Mouse (Mus musculus) embryo, embryonic 10.5 days (tissue): Measurements from ENCODE around the gene Gjc1.

Source experiments
- DNase-seq: peaks from one replicate; pipeline ENCODE4 v3.0.0-alpha.2; 2015; ENCODE audit warnings: low spot score

Gjc1 gene

DNA sequence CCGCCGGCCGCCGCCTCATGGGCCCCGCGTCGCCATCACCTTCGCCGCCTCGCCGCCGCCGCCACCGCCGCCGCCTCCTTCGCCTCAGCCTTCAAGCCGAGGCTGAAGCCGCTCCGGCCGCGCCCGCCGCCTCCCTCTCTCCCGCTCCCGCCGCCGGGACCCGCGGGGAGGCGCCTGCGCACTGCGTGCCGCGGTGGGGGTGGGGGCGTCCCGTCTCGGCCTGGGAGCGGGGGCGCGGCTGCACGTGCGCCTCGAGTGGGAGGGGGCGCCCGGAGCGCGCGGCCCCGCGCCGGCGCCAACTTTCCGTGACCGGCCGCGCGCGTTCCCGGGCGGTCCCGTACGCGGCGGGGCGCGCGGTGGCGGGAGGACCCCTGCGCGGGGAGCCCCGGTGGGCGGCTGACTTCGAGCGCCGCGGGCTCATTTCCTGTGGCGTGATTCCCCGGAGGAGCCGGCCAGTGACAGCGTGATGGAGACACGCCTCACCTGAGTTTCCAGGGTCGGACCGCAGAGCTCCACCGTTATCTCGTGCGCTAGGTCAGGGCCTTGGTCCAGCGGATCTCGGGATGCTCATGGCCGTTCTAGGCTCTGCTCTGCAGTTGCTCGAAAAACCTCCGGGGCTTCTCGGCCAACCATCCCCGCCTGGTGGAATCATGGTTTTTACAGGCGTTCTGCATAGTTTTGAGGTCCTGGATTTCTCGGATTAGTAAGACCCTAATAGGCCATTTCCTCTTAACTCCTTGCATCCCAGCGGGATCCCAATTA is at the start of gene Gjc1:
TSS of gene Gjc1 (minus strand) at position 680 of the 762 bp plus-strand sequence.
- peak; percentile 85 for DNase-seq

DNA sequence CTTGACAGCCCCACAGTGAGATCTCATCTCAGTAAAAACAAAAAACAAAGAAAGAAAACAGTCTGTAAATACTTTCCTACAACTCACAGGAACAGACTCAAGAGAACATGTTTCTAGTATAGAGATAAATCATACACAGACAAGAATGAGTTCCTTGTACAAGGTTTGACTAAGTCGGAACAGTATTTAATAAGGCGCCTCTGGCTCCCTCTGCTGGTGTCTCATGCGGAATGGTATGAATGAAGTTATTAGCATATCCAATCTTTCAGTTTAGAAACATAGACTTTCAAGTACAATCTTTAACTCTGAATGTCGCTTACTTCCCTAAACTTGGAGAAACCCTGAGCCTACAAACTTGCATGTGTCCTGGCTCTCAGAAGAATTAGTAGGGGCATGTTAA is 44.8 kb upstream of the Gjc1 start:
- peak; percentile 88 for DNase-seq

DNA sequence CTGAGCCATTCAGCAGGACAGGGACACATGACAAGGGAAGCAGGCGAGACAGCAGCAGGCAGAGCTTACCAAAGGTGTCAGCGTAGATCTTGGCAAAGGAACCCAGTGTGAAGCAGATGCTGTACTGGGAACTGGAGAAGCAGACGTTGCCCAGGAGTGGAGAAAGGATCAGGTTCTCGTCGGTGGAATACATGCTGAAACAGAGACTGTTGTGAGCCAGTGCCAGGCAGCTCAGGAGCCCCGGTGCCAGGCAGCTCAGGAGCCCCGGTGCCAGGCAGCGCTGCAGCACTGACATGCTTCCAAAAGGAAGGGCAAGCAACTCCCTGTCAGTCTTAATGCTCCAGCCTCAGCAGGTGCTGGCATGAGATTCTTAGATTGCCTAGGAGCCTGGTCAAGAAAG is 40.4 kb upstream of the Gjc1 start:
- no peak for DNase-seq

DNA sequence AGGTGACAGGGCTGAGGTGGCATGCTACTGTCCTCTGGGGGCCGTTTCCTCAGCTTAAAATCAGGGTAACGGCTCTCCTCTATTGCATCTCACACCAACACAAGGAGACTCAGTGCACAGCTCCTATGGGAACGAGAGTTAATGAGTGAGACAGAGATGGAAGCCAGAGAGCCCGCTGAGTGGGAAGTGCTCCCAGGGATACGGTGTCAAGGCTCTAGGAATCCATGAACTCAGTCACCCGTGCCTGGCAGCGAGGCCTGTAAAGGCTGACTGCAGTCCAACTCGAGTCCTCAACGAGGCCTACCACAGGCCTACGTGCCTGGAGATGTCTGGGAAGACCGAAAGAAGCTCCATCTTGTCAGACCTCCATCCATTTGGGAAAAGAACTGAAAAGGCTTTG is 39.5 kb upstream of the Gjc1 start:
- DNase-seq, result no peak

DNA sequence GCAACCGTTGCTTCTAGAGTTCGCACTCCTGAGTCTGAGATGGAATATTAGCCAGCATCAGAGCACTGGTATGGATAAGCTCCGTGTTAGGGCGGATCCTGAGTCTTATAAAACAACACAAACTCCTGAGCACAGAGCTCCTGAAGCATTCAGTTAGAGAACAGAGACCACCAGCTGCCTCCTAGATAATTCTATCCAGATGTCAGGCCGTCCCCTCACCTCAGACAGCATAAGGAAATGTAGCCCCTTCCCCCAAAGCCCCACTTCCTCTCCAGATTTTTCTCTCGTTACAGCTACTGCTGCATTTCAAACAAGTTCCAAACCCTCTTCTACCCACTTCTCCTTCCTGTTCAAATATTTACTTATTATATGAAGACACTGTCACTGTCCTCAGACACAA is 36.4 kb upstream of the Gjc1 start:
- DNase-seq, result peak; percentile 54

DNA sequence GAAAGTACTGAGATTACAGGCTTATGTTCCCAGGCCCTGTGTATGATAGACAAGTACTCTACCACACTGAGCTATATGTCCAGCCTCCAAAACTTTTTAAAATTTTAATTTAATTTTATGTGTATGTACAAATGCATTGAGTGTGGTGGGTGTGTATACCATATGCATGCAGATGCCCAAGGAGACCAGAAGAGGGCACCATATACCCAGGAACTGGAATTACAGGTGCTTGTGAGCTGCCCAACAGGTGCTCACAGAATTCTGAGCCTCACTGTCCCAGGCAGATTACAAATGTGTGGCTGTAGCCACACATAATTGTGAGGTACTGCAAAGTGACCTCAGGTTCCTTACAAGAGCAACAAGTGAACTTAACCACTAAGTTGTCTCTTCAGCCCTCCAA is 34.3 kb upstream of the Gjc1 start:
- peak; percentile 15 for DNase-seq

DNA sequence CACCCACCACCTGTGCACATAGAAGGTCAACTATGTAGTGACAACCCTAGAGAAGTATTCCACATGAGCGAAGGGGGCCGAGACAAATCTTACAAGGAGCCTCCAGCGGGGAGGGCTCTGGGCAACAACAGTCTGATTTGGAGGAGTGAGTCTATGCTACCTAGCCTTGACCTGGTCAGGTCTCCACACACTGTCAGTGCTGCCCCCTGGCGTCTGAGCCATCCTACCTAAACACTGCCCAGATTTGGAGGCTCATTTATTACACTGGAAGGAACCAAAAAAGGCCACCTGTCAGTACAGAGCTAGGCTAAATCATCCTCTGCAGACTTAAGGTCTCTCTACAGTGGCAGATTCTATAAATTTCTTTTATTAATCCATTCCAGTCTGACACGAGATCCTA is 32.4 kb upstream of the Gjc1 start:
- DNase-seq, result peak; percentile 77

DNA sequence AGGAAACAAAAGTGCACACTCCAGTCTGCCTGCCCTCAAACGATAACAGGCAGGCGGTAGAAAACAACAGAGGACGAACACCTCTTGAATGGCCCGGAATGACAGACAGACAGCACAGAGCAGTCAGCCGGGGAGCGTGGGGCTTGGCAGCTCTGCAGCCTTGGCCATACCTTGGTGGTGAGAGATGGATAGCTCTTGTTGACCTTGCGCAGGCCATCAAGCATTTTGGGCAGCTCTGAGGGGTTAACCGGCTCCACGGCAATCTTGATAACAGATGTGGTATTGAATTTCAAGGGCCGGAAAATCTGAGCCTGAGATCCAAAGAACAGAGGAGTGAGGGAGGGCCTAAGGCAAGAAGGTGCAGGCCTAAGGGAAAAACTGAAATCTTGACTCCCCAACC is 26.4 kb upstream of the Gjc1 start:
- no peak for DNase-seq

DNA sequence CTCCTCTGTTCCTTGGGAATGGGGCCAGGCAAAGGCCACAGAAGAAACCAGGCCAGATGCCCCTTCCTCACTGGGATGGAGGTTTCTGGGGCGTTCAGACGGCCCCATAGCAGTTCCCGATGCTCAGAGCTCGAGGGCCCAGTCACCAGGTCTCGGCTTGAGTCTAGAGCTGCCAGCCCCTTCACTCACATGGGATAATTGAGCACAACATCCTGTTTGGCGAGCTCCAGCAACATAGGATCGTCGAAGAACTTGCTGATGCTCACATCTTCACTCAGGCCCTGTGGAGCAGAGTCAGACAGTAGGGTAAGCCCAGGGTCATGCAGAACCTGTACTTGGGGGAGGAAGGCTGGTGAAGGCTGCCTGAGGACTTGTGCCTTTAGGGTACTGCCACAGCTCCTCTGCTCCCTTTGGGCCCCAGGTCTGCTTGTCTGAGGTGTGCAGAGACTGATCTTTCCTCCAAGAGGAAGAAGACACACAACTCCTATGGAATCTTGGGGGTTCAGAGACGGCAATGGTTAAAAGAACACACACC is 19.2 kb upstream of the Gjc1 start:
- DNase-seq, result no peak

DNA sequence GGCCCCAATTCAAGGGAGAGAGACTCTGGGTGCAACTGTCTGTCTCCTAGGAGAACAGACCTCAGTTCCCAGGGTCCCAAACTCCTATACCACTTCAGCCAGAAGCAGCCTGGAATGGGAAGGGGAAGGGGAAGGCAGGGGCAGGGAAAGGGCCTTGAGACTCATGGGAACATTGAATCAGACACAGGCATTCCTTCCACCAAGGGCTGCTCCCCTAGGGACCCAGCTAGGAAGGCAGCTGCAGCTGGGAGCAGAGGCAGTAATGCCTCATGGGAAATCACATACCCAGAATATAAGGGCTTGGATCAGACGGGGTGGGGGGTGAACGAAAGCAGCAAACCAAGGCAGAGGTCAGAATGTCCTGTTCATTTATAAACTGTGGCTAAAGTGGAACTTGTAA is 18.6 kb upstream of the Gjc1 start:
- no peak for DNase-seq

DNA sequence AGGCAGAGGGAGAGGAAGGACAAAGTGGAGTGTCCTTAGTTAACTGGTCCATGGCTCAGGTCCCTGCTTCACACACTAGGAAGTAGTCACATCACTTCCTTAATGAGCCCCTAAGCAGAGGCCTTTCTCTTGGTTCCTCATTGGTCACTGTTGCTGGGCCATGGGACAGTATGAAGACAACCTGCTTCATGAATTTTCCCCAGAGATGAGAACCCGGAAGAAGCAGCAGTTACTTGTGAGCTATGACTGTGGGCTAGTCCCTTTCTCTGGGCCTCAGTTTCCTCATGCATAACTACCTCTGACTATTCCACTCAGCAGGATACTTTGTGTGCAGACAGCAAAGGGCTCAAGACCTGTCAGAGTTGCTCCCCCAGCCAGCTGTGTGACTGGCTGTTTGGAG is 17.9 kb upstream of the Gjc1 start:
- no peak for DNase-seq

DNA sequence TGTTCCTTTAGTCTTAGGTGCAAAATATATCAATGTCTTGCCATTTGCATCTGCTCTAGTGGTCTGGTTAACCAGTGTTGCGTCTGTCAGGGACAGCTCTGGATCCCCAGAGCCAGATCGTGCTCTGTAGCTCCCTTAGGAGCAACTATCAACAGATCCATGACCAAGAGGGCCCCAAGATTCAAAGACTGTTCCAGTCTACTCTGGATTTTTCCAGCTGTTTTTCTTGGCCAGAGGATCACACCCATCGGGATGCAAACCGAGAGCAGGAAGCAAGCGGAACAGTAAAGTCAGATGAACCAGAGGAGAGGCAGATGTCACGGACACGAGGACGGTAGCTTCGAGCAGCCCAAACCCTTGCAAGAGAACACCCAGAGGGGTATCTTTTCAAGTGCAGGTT is 16.6 kb upstream of the Gjc1 start:
- DNase-seq, result no peak

DNA sequence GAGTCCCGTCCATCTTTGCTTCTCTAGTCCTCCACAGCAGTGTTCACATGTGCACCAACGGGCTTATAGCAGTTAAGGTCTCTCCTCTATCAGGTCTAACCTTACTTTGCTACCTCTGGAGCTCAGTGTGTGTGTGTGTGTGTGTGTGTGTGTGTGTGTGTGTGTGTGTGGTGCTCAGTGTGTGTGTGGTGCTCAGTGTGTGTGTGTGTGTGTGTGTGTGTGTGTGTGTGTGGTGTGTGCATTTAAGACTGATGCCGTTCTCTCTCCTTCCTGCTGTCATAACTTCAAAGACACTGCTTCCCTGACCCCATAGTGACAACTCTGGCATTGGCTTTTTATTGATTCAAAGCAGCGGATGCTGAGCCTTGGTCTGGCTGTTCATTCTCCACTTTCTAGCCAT is 16.0 kb upstream of the Gjc1 start, which contains the start of gene Higd1b:
TSS of gene Higd1b (plus strand) at position 301 of the 400 bp plus-strand sequence.
- DNase-seq, result no peak

DNA sequence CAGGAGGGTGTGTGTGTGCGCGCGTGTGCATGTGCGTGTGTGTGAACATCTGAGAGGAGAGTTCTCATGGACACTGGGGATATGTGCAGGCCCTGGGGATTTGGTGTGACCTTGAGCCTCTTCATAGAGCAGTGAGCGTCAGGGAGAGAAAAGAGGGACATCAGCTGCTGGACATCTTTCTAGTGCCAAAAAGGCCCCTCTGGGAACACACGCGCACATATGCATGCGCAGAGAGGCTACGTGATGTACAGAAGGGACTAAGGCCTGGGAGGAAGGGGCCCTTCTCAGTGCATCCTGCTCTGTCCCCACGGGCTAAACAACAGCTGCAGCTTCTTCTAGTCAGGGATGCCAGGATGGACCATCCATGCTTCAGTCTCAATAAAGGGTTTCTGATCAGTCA is 14.7 kb upstream of the Gjc1 start:
- no peak for DNase-seq

DNA sequence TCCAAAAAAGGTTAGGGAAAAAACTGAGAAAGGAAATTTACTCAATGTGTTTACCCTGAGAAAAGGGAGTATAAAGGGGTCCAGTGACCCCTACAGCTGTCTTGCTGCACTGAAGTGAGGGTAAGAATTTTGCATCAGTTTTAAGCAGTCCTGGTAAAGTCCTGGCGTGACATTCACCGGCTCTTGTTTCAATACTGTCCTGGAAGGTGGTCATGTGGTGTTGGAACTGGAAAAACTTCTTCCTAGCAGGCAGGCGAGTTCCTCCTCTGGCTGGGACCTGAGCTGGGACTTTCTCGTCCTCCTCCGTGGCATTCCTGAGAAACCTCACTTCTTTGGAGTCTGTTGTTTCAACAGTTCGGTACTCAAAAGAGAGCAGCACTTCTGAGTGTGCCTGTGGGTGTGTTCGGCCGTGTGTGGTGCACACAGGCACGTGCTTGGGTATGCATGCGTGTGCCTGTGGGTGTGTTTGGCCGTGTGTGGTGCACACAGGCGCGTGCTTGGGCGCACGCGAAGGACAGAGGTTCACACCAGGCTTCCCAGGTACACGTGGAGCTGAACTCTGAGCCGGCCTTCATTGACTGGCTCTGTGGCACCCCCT is 13.3 kb upstream of the Gjc1 start:
- DNase-seq, result no peak

DNA sequence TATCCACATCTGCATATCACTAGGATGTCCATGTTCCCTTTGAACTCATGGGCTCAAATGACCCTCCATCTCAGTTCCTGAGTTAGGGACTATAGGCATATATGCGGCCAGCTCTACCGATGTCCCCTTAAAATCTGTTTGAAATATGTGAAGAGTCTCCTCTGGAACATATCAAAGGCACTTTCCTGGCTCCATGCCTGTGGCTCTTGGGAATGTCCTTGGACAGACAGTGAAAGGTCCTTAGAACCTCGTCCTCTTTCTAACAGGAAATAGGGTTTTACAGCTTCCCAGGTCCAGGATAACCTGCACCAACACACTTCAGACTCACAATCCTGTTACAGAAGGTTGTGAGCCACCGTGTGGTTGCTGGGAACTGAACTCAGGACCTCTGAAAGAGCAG is 10.8 kb upstream of the Gjc1 start:
- DNase-seq, result no peak

DNA sequence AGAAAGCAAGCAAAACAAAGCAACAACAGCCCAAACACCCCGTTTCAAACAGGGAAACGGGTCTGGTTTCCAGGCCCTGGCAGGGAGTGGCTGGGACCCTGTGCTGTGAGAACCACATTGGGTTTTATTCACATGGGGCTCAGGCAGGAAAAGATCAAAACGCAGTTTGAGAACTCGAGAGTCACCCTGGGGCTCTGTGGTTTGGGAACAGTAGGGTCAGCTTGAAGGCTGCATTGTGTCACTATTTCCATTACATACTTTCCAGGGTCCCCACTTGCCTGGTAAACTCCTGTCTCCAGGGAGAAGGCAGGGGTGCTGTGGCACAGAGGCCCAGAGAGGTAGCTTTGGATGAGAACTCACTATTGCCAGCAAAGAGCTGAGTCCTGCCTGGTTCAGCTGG is 7.6 kb upstream of the Gjc1 start:
- no peak for DNase-seq

DNA sequence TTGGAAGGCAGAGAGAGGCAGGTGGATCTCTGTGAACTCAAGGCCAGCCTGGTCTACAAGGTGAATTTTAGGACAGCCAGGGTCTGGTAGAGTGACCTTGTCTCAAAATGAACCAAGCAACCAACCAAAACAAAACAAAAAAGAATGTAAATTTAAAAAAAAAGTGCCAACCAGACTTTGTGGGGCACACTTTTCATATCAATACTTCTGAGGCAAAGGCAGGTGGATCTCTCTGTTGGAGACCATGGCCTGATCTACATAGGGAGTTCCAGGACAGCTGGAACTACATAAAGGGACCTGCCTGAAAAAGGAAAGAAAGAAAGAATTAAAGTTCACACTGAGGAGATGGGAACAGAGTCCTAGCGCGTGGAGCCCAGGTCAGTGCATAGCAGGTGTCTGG is 7.0 kb upstream of the Gjc1 start:
- DNase-seq, result no peak

DNA sequence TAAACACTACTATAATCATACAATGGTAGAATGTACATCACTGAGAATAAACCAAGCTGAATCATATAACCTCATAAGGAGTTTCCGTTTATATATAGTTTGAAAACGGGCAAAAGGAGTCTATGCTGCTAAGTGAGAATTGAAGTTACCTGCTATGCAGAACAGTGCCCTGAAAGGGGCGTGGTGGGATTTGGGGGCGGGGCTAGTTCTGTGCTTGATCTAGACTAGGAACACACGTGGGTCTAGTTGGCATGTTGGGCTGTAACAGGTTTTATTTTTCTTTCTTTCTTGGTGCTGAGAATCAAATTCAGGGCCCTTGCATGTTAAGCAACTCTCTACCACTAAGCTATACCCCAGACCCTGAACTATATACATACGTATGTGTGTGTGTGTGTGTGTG is 1.7 kb upstream of the Gjc1 start:
- DNase-seq, result peak; percentile 29

DNA sequence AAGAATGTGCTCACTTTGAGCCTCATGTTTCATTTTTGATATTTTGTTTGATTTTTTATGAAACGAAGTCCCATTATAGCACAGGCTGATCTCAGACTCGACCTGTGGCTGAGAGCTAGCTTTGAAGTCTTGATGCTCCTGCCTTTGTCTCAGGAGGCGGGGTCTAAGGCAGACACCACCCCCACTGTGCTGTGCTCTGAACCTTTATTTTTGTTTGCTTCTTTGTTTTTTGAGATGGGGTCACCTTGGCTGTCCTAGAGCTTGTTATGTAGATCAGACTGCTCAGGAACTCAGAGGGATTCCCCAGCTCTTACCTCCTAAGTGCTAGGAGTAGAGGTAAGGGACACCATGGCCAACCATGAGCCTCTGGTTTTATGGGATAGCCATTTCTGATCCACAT is 932 bp upstream of the Gjc1 start:
- peak; percentile 27 for DNase-seq

DNA sequence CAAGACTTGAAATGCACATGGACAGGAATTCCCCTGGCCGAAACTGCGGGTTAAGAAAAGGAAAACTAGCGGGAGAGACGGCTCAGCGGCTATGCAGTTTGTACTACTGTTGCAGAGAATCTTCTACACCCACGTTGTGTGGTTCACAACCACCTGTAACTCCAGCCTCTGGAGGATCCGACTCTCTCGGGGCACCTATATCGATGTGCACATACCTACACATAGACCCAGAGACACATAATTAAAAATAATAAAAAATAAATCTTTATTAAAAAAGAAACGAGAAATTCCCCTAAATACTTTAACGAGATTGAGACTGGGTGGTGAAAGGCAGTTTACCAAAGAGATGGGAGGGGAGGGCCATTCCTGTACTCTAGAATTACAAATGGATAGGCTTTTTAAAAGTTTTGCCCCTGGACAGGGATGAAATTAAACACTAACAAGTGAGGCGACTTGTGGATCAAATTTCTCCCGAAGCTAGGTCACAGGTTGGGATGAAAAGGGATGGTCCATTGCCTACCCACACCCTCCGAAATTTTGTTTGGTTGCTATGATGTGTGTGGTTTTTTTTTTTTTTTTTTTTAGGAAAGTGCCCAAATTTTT is 384 bp upstream of the Gjc1 start:
- DNase-seq, result peak; percentile 23

DNA sequence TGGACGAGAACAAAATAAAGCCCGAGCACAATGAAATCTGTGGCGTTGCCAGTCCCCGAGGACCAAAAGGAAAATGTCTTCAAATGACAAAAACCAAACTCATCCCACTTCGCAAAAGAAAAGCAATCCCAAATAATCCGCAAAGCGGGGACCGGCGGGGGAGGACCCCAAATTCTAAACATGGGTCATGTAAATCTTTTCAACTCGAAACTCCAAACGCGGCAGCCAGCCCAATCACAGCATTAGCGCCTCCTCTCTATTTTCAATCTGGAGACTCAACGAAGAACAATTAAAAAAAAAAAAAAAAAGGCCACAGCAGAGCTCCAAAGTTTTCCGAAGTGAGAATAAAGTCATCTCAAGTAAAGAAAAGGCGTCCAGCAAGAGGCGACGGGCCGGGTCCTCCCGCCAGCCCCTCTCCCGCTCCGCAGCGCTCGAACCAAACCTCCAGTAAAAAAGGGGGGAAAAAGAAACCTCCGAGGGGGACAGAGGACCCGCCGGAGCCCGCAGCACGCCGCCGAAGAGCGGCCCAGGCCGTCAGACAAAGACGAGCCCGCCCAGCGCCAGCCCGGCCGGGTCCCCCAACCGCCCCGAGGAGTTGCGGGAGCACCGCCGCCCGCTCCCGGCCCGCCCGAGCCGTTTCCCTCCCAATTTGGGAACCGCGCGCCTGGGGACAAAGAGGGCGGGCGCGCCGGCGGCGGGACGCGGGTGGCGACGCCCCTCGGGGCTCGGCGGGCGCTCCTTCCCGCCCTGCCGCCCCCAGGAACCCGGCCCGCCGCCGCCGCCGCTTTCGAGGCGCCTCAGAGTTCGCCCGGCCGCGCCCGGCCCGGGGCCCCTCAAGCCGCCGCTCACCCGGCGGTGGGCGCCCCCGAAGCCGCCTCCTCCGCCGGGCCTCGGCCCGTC is 1.1 kb downstream of the Gjc1 start:
- DNase-seq, result peak; percentile 54
